Mouse (Mus musculus) limb, embryonic 14.5 days (tissue): ENCODE results near the gene Muc2. TPM values are rescaled to one million over a fixed set of nuclear protein-coding genes. Genes with fewer than 3 reads are reported as not detected.

ENCODE experiments used
- ATAC-seq: fragments of 200-750 bp; cut with Nextera tagmentation; 2 replicates; pipeline ENCODE4 v1.8.0; 2017; ENCODE audit warnings: low read depth, moderate number of reproducible peaks, moderate TSS enrichment; ENCODE audit not compliant: low FRiP score
- DNase-seq: peaks from one replicate; pipeline ENCODE4 v3.0.0-alpha.2; 2015; ENCODE audit warnings: low spot score
- H3K27ac ChIP-seq: fragments of 300-500 bp; sonication (generic); replicated peaks from 2 replicates; pipeline ENCODE4 v1.5.1; 2014; ENCODE audit warnings: low read depth, mild to moderate bottlenecking, low read length, moderate library complexity, mixed read lengths
- H3K27me3 ChIP-seq: fragments of 300-500 bp; sonication (generic); 2 replicates; pipeline ENCODE4 v1.6.1; 2014; ENCODE audit warnings: low read length, mixed read lengths; ENCODE audit not compliant: control insufficient read depth, insufficient read depth
- H3K36me3 ChIP-seq: fragments of 300-500 bp; sonication (generic); 2 replicates; pipeline ENCODE4 v1.6.1; 2014; ENCODE audit warnings: mild to moderate bottlenecking, low read length, moderate library complexity, mixed read lengths; ENCODE audit not compliant: control insufficient read depth, insufficient read depth
- H3K4me1 ChIP-seq: fragments of 300-500 bp; sonication (generic); 2 replicates; pipeline ENCODE4 v1.6.1; 2014; ENCODE audit warnings: antibody characterized with exemption, low read length, mixed read lengths; ENCODE audit not compliant: control insufficient read depth, insufficient read depth
- H3K4me2 ChIP-seq: fragments of 300-500 bp; sonication (generic); replicated peaks from 2 replicates; pipeline ENCODE4 v1.6.1; 2014; ENCODE audit warnings: low read depth, mild to moderate bottlenecking, low read length, moderate library complexity; ENCODE audit not compliant: severe bottlenecking
- H3K4me3 ChIP-seq: fragments of 300-500 bp; sonication (generic); replicated peaks from 2 replicates; pipeline ENCODE4 v1.5.1; 2014; ENCODE audit warnings: low read length
- H3K9ac ChIP-seq: fragments of 300-500 bp; sonication (generic); 2 replicates; pipeline ENCODE4 v1.6.1; 2014; ENCODE audit warnings: mild to moderate bottlenecking, low read depth, low read length, moderate library complexity; ENCODE audit not compliant: severe bottlenecking
- H3K9me3 ChIP-seq: fragments of 300-500 bp; sonication (generic); 2 replicates; pipeline ENCODE4 v1.6.1; 2016; ENCODE audit warnings: low read length; ENCODE audit not compliant: control insufficient read depth
- POLR2A ChIP-seq: fragments of 200-500 bp; IDR thresholded peaks from 2 replicates; pipeline ENCODE4 v1.8.0; 2012; ENCODE audit warnings: inconsistent platforms, mild to moderate bottlenecking, moderate library complexity, borderline replicate concordance; ENCODE audit not compliant: insufficient read depth, insufficient read length; ENCODE audit errors: extremely low read depth
- WGBS: fragments of 180-500 bp; shearing (Covaris S2); extraction: QIAGEN DNeasy Blood & Tissue Kit; methylation state at CpG from one replicate; pipeline ENCODE4 v1.1.7; 2014; 5-methylcytosine and 5-hydroxymethylcytosine counted together
- polyA plus RNA-seq, 2 experiments: library from polyadenylated mRNA; depleted of rRNA in 1 of 2; stranded (reverse) in 1 of 2; unstranded in 1 of 2; fragments of >200 nt; fragmentation: Nextera tagmentation in 1 of 2; extraction: Ambion mirVana in 1 of 2; gene quantifications; 2 replicates each; pipeline versions ENCODE4 v1.2.1 to v1.2.3; 2012 to 2014

The Muc2 gene
- polyA plus RNA-seq, 2 experiments, result 0.43 to 2.7 TPM

DNA sequence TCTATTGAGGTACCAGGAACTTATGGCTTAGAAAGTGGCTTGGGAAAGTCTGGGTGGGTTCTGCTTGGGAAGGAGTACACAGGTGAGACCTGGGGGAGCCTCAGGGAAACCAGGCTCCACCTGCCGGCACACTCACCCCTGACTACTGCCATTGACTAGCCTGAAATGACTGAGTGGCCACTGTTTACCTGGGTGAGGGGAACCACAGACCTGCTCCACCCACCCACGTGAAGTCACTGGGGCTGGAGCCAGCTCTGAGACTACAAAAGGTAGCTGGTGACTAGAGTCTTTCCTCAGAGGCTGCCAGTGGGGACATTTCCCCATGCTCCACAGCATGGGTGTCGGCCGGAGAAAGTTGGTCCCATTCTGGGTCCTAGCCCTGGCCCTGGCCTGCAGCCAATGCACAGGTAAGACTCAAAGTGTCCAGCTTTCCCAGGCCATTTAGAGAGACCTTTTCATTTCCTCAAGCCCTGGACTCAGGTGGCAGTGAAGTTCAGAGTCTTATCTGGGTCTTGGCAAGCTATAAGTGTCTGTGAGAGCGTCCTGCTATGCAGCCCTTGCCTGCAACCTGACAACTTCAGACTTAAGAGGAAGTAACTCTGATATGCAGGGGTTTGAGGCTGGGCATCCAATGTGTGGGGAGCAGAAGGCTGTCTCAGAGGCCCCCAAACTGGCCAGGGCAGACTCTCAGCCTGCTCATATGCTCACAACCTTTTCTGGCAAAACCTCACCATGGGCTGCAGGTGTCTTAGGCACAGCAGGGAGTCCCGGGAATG, 98.7 kb downstream of the Muc2 start, which contains the start of gene Muc5ac:
Muc5ac (plus strand) TSS at position 296 of the 776 bp plus-strand sequence.
- no peaks in the 10 kb centered on the region for H3K36me3 ChIP-seq
- no peak within 1 kb of the TSS for H3K4me3 ChIP-seq
- H3K4me2 ChIP-seq, result no peak within 1 kb of the TSS
- H3K9me3 ChIP-seq, result no peaks in the 10 kb centered on the region
- 84% methylated on average over 6 of the region's 6 CpGs for WGBS
- no peak for ATAC-seq
- no peak within 1 kb of the TSS for H3K27ac ChIP-seq
- no peak for TF ChIP-seq POLR2A
- no peaks in the 10 kb centered on the region for H3K4me1 ChIP-seq
- no peaks in the 10 kb centered on the region for H3K27me3 ChIP-seq
- H3K9ac ChIP-seq, result no peak within 1 kb of the TSS
- DNase-seq, result no peak

DNA sequence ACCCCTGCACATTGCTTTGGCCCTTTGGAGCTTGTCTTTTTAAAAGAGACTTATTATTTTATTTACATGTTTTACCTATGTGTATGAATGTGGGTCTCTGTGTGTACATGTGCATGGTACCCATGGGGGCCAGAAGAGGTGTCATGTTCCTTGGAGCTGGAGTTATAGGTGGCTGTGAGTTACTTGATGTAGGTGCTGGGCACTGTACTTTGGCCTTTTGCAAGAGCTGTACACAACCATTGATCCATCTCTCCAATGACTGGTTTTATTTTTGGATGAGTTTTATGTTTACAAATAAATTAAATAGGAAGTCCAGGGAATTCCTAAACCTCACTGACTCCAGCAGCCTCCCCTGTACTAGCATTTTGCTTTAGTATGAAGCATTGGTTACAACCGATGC, 104.1 kb downstream of the Muc2 start:
- no peak overlapping the region for H3K9ac ChIP-seq
- no peak overlapping the region for H3K27ac ChIP-seq
- H3K4me2 ChIP-seq, result no peak overlapping the region
- 100% methylated on average over 1 of the region's 1 CpGs for WGBS
- H3K36me3 ChIP-seq, result no peaks in the 10 kb centered on the region
- 0 out of 2 replicates have a peak, but pooled peaks cover 4% of the 10 kb centered on the region for H3K9me3 ChIP-seq
- no peak overlapping the region for H3K4me3 ChIP-seq
- DNase-seq (no peak), ATAC-seq (no peak)
- no peaks in the 10 kb centered on the region for H3K27me3 ChIP-seq
- no peaks in the 10 kb centered on the region for H3K4me1 ChIP-seq
- TF ChIP-seq POLR2A, result no peak

DNA sequence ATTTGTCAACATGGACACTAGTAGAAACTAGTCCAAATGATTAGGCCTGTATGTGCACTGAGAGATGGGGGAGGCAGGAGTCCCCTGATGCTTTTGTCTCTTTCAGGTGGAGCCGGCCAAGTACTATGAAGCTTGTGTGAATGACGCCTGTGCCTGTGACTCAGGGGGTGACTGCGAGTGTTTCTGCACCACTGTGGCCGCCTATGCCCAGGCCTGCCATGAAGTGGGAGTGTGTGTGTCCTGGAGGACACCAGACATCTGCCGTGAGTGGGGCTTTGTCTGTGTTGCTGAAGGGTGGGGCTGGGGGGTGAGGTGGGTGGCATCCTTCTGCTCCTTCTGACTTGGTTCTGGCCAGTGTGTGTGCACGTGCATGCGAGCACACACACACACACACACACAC, 113.1 kb downstream of the Muc2 start:
- no peaks in the 10 kb centered on the region for H3K27me3 ChIP-seq
- no peak overlapping the region for H3K9ac ChIP-seq
- H3K4me3 ChIP-seq, result no peak overlapping the region
- TF ChIP-seq POLR2A, result no peak
- 85% methylated on average over 7 of the region's 7 CpGs for WGBS
- DNase-seq, result no peak
- H3K36me3 ChIP-seq, result no peaks in the 10 kb centered on the region
- no peak overlapping the region for H3K4me2 ChIP-seq
- H3K9me3 ChIP-seq, result no peaks in the 10 kb centered on the region
- ATAC-seq, result no peak
- H3K27ac ChIP-seq, result no peak overlapping the region
- no peaks in the 10 kb centered on the region for H3K4me1 ChIP-seq

Other genes starting within 250 kb of the Muc2 start
- gene Pidd1, start 246.3 kb upstream of the Muc2 start, polyA plus RNA-seq (2012; rRNA removed), result 25.0 and 43.0 TPM in 2 replicates
- 6.9 and 8.2 TPM in 2 replicates for gene Pidd1, start 246.3 kb upstream of the Muc2 start, polyA plus RNA-seq (2014; fragmentation: Nextera tagmentation; extraction: Ambion mirVana)
- gene Rplp2, start 243.0 kb upstream of the Muc2 start, polyA plus RNA-seq (2012; rRNA removed), result 909 and 1,375 TPM in 2 replicates
- gene Rplp2, start 243.0 kb upstream of the Muc2 start, polyA plus RNA-seq (2014; fragmentation: Nextera tagmentation; extraction: Ambion mirVana), result 1,364 and 1,396 TPM in 2 replicates
- gene Pnpla2, start 235.1 kb upstream of the Muc2 start, polyA plus RNA-seq (2012; rRNA removed), result 14.8 and 16.4 TPM in 2 replicates
- gene Pnpla2, start 235.1 kb upstream of the Muc2 start, polyA plus RNA-seq (2014; fragmentation: Nextera tagmentation; extraction: Ambion mirVana), result 14.5 and 14.8 TPM in 2 replicates
- 11.9 and 12.1 TPM in 2 replicates for gene Cracr2b, start 229.2 kb upstream of the Muc2 start, polyA plus RNA-seq (2012; rRNA removed)
- gene Cracr2b, start 229.2 kb upstream of the Muc2 start, polyA plus RNA-seq (2014; fragmentation: Nextera tagmentation; extraction: Ambion mirVana), result 8.3 and 8.8 TPM in 2 replicates
- gene Cd151, start 222.9 kb upstream of the Muc2 start, polyA plus RNA-seq (2012; rRNA removed), result 100 and 125 TPM in 2 replicates
- 44.2 and 44.4 TPM in 2 replicates for gene Cd151, start 222.9 kb upstream of the Muc2 start, polyA plus RNA-seq (2014; fragmentation: Nextera tagmentation; extraction: Ambion mirVana)
- 27.5 and 32.1 TPM in 2 replicates for gene Polr2l, start 215.2 kb upstream of the Muc2 start, polyA plus RNA-seq (2012; rRNA removed)
- gene Polr2l, start 215.2 kb upstream of the Muc2 start, polyA plus RNA-seq (2014; fragmentation: Nextera tagmentation; extraction: Ambion mirVana), result 59.4 and 61.0 TPM in 2 replicates
- 101 and 165 TPM in 2 replicates for gene Tspan4, start 215.1 kb upstream of the Muc2 start, polyA plus RNA-seq (2012; rRNA removed)
- gene Tspan4, start 215.1 kb upstream of the Muc2 start, polyA plus RNA-seq (2014; fragmentation: Nextera tagmentation; extraction: Ambion mirVana), result 77.9 and 79.4 TPM in 2 replicates
- gene Chid1, start 150.5 kb upstream of the Muc2 start, polyA plus RNA-seq (2012; rRNA removed), result 41.8 and 46.8 TPM in 2 replicates
- 43.5 and 46.3 TPM in 2 replicates for gene Chid1, start 150.5 kb upstream of the Muc2 start, polyA plus RNA-seq (2014; fragmentation: Nextera tagmentation; extraction: Ambion mirVana)
- gene Ap2a2, start 128.2 kb upstream of the Muc2 start, polyA plus RNA-seq (2012; rRNA removed), result 39.5 and 43.7 TPM in 2 replicates
- 71.6 and 81.4 TPM in 2 replicates for gene Ap2a2, start 128.2 kb upstream of the Muc2 start, polyA plus RNA-seq (2014; fragmentation: Nextera tagmentation; extraction: Ambion mirVana)
- 0.06 and 0.09 TPM in 2 replicates for gene Muc6, start 35.0 kb upstream of the Muc2 start, polyA plus RNA-seq (2012; rRNA removed)
- 0.12 and 0.18 TPM in 2 replicates for gene Muc6, start 35.0 kb upstream of the Muc2 start, polyA plus RNA-seq (2014; fragmentation: Nextera tagmentation; extraction: Ambion mirVana)
- 0.01 TPM in 2 replicates for gene Muc5ac, start 98.6 kb downstream of the Muc2 start, polyA plus RNA-seq (2012; rRNA removed)
- gene Muc5ac, start 98.6 kb downstream of the Muc2 start, polyA plus RNA-seq (2014; fragmentation: Nextera tagmentation; extraction: Ambion mirVana), result 0.06 TPM in 1 of 2 replicates, not detected in the other
- gene Muc5b, start 148.7 kb downstream of the Muc2 start, polyA plus RNA-seq (2012; rRNA removed), result 0.01 and 0.03 TPM in 2 replicates
- gene Muc5b, start 148.7 kb downstream of the Muc2 start, polyA plus RNA-seq (2014; fragmentation: Nextera tagmentation; extraction: Ambion mirVana), result 0.03 TPM in 1 of 2 replicates, not detected in the other
- gene Tollip, start 228.2 kb downstream of the Muc2 start, polyA plus RNA-seq (2012; rRNA removed), result 46.0 and 55.8 TPM in 2 replicates
- 41.3 and 46.3 TPM in 2 replicates for gene Tollip, start 228.2 kb downstream of the Muc2 start, polyA plus RNA-seq (2014; fragmentation: Nextera tagmentation; extraction: Ambion mirVana)